Mouse (Mus musculus) thymus, postnatal 14 days (tissue): ENCODE measurements at regions not wholly inside any gene's neighbourhood (a gene's known extent, or its start where the extent isn't known, plus 50 kb on each side); places are given as distances from the start of the nearest gene placed in this dataset.
"Not testable (repeated sequence)": the region's sequence is repeated elsewhere in the genome, so short reads cannot be mapped to it uniquely, and the experiment has no call there.

ENCODE experiments used
- DNase-seq: peaks from one replicate; pipeline ENCODE4 v3.0.0; 2021

DNA sequence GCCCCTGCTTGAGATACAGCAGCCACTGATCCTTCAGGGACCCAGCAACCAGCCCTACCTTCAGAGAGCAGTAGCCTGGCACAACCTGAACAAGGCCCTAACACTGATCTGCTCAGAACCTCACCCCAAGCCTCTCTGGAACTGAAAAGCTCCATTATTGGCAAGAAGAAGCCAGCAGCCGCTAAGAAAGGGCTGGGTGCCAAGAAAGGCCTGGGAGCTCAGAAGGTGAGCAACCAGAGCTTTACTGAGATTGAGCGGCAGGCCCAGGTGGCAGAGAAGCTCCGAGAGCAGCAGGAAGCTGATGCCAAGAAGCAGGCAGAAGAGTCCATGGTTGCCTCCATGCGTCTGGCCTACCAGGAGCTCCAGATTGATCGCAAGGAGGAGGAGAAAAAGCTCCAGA, 74.4 kb upstream of the Oxtr start:
- DNase-seq: not testable (repeated sequence)

DNA sequence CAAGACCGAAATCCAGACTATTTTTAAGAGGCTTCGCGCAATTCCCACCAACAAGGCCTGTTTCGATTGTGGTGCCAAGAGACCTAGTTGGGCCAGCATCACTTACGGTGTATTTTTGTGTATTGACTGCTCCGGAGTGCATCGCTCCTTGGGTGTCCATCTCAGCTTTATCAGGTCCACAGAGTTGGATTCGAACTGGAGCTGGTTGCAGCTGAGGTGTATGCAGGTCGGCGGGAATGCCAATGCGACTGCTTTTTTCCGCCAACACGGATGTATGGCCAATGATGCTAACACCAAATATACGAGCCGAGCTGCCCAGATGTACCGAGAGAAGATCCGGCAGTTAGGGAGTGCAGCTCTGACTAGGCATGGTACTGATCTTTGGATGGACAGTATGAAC, 73.9 kb upstream of the Oxtr start:
- DNase-seq: not testable (repeated sequence)

DNA sequence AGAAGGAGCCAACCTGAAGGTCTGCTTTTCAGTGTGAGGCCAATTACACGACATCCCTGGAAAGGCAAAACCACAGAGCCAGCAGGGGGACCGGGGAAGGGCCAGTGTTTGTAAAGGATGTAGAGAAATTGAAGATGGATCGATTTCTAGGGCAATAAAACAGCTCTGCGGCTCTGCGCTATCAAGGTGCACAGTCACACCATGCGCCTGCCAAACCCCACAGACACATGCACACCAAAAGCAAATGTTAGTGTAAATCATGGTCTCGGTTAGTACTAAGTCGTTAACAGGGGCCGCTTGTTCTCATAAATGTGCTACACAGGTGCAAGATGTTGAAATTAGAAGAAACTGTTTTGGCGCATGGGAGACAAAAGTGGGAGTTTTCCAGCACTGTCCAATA, 72.3 kb upstream of the Oxtr start:
- DNase-seq: no peak

DNA sequence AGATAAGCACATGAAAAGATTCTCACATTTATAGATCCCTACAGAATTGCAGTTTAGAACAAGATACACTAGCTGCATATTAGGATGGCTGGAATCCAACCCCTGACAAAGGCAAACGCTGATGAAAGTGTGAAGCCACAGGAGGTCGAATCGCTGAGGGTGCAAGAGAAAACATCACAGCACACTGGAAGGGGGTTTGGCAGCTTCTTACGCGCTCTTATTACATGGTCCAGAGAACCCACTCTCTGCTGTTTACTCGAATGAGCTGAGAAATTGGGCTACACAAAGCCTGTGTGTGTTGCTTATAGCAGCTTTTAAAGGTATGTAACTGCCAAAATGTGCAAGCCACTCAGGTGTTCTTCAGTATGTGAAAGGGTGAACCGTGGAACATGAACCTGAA, 71.8 kb upstream of the Oxtr start:
- DNase-seq: no peak

DNA sequence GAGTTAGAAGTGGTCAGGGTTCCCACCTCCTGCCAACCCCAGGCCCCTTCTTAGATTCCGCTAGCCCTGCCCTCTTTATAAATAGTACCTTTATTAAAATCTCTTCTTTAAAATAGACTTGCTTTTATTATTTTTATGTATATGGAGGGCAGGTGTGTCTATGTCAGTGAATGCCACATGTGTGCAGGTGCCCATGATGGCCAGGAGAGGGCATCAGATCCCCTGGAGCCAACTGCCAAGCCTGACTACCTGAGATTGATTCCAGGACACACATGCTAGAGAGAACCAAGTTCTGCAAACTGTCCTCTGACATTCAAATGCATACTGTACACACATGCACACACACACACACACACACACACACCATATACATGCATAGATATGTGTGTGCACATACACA, 69.8 kb upstream of the Oxtr start:
- DNase-seq: no peak

DNA sequence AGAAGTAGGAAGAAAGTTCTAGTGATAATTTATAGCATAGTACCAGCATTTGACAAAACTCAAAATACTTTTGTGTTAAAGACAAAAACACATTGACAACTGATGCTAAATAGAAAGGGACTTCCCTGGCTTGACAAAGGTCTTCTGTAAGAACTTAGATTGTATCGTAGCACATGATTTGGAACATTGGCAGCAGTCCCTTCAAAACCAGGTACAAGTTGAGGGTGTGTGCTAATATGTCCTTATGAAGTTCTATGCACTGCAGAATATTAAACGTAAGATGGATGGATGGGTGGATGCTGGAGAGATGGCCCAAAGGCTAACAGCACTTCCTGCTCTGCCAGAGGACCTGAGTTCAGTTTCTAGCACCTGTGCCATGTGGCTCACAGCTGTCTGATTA, 67.8 kb upstream of the Oxtr start:
- no peak for DNase-seq

DNA sequence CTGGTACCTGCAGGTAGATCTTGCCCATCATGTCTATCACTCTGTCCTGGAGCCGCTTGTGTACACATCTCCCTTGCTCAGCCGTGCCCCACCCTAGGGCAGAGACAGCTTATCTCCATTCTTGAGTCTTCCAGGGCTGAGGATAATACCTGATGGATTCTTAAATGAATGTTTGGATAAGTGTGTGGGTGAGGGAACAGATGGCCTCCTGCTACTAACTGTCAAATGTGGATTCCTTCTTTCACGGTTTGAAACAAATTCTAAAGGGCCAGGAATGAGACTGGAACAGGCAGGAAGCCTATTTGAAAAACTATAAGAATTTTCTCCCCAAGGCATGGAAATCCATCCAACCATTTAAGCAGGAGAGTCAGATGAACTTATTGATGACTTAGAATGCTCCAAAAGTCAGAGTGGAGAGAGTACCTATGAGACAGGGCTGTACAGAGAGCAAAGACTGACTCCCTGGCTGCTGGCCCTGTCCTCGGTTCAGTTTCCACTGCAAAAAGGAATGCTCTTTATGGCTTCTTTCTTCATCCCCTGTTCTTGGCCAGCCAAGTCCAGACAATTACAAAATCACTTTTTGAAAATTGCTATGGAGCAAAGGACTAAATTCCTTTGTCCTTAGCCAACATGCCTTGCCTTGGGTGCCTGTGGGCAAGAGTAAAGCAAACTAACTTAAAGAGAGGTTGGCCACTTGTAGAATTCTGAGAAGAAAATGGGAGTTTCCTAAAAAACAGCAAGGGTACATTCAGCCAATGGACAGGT, 66.8 kb upstream of the Oxtr start:
- DNase-seq: no peak

DNA sequence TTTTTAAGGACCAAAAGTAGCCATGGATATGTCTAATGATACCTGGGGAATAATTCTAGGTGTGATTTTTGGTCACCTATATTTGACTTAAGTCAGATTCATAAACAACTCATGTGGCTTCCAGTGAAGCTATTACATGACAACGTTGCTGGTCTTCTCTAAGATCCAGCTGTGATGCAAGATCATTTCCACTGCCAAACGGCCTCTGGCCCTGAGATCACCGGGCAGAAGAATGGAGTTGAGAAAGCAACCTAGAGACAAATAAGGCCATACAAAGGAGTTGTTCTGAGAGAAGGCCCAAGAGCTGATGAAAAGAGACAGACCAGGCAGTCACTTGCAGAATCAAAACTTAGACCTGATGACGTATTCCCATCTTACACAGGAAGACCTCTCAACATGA, 64.3 kb upstream of the Oxtr start:
- DNase-seq: no peak

DNA sequence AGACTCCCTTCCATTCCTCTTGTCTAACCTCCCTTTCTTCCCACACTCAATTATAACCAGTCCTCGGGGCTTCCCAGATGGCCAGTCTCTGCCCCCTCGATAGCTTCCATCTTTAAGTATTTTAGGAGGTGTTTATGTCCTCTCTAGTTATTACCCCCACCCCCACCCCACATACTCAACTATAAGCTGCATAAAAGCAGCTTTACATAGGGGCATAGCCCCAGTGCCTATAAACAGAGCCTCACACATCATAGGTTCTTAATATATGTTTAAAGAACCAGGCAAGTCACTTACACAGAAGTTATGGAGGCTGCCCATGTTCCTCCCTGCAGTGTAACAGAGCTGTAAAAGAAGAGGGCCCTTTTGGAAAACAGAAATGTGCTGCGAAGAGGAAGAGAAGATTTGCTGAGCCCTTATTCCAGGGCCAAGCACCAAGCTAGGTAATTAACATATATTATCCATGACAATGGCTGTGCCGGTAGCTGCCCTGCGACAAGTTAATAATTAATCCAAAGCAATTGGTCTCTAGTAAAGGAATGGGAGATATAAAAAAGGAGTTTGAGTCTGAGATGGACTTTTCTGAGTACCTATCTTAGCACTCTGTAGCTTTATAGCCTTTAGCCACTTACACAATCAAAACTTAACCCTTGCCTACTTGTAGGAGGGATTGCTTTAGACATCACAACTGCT, 63.6 kb upstream of the Oxtr start:
- no peak for DNase-seq

DNA sequence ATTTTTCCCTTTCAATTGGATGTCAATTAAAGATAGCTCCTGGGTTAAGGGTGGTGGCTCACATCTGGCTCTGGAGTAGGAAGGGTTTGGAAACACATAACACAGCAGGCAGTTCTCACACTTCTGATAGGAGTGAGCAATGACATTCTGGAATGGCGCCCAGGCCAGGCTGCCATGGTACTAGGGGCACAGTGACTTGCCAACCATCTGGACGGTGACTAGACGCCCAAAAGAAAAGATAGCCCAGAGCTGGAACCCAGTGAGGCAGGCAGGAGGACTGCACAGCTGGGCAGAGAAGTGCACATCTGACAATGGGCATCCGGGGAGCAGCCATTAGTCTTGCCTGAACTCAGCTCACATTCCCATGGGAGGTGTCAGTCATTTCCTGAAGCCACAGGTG, 62.8 kb upstream of the Oxtr start:
- DNase-seq: no peak

DNA sequence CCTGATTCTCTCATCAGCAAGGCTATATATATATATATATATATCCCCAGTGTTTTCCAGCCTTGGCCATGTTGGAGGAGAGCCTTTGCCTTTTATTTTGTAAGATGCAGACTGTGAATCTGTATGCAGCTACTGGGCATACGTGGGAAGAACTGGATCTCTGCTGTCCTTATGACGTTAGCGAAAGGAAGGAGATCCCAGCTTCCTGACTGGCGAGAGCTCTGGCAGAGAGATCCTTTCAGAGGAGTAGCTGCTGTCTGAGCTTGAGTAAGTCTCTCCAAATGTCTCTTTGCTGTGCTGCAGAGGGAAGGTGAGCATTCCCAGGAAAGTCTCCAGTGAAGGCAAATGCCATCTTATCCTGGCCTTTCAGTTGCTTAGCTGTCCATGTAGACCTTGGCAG, 61.6 kb upstream of the Oxtr start:
- DNase-seq: no peak

DNA sequence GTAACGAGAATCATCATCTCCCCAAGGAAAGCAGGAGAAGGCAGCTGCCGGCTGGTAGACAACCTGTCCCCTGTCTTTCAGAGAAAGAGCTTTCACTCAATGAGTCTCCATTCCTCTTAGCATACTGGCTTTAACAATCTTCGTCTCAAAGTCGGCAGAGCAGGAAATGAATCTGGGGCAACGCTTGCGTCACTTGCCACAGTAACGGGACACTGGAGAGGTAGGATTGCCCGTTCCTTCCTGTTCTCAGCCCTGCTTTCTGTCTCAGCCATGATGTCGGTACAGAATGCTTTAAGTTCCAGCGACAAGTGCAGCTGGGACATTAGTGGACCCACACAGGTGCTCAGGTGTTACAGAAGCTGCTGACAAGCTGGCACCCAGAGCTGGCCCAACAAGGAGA, 57.5 kb upstream of the Oxtr start:
- DNase-seq: peak; percentile 74

DNA sequence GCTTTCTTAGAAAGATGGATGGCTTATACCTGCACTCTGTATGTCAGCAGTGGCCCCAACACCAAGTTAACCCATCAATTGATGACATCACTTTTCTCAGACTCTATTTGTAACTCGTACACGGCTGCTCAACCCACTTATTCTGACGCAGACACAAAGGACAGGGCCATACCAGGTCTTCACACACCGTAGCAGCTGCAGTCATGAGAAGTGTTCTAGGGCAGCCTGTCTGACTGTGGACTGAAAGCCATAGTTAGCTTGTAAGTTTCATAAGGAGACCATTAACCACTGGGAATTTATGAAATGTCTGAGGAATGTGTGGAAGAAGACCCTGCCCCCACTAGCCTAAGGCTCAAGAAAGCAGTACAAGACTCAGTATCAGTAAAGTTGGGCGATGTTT, 56.3 kb upstream of the Oxtr start:
- DNase-seq: no peak

DNA sequence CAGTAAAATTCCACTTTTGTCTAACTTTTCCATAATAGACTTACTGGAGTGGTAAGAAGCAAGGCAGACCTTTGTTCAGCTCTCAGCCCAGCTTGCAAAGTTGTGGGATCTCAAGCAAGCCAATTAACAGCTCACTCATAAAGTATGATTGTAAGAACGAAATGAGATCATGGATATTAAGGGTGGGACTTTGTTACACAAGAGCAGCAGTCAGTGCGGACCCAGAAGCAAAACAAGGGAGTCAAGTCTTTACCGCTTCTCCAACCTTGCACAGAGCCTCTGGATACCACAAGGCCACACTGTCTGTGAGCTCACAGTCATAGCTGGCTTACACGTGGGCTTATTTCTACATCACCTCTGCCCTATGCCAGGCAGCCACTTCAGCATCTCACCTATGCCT, 54.6 kb upstream of the Oxtr start:
- no peak for DNase-seq

DNA sequence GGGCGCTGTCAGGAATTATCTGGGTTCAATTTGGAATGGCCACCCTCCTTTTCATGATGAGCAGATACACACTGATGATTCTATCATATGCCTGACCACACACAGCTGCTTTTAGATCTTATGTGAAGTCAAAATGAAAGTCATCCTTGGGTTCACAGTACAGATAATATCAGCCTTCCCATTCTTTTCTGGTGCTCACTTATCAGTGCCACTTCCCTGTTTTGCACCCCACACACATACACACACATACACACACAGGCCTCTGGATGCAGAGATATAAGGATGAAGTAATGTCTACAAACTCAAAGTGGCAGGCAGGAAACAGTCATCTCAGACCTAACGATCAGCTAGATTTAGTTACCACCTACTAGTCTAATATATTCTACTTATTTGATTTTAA, 52.9 kb upstream of the Oxtr start:
- no peak for DNase-seq
